Mouse (Mus musculus): ENCODE measurements around the gene Sdhaf3. TPM values are rescaled to one million over a fixed set of nuclear protein-coding genes. Genes with fewer than 3 reads are reported as not detected.

Sdhaf3 gene
- 8.1 and 9.1 TPM in 2 replicates for polyA plus RNA-seq (2011; ENCODE audit: insufficient read depth, insufficient read length, low read depth, missing spikeins)

- Histone ChIP-seq H3K9ac (ENCODE audit: low read depth, poor library complexity, severe bottlenecking) (peak within 1 kb of the TSS; percentile 69), H3K27ac (ENCODE audit: insufficient read depth, low read length) (no peak within 1 kb of the TSS), H3K36me3 (ENCODE audit: control insufficient read depth, insufficient read depth, low read length, poor library complexity, severe bottlenecking) (no peaks in the 10 kb centered on the region), H3K27me3 (ENCODE audit: control insufficient read depth, insufficient read depth, low read length, poor library complexity, severe bottlenecking) (no peaks in the 10 kb centered on the region), H3K4me1 (ENCODE audit: control insufficient read depth, insufficient read depth, low read length) (peaks cover 1% of the 10 kb centered on the region), H3K4me3 (ENCODE audit: low read depth, low read length) (peak within 1 kb of the TSS; percentile 86), H3K9me3 (replicated peaks; ENCODE audit: control insufficient read depth, insufficient read depth, low read length, poor library complexity, severe bottlenecking) (no peaks in the 10 kb centered on the region)
- no peak for TF ChIP-seq EP300 (IDR thresholded peaks at IDR 0.05; ENCODE audit: insufficient read depth, low read depth, low read length)
- TF ChIP-seq CTCF (IDR thresholded peaks at IDR 0.05; ENCODE audit: low read depth, low read length), result no peak
- peak; percentile 8 for TF ChIP-seq POLR2A (IDR thresholded peaks at IDR 0.05; ENCODE audit: insufficient read depth, low read length)
These were observed at the start of gene Sdhaf3 for GRCm38 (mm10) chr6:6955764-6956561. Gene Sdhaf3 (plus strand): TSS chr6:6956004.

GRCm38 (mm10) chr6:6909586-6909985 lies 46.2 kb upstream of the Sdhaf3 start:
- H3K36me3 ChIP-seq (ENCODE audit: control insufficient read depth, insufficient read depth, low read length, poor library complexity, severe bottlenecking), result no peaks in the 10 kb centered on the region

GRCm38 (mm10) chr6:6914304-6914703 lies 41.5 kb upstream of the Sdhaf3 start:
- Histone ChIP-seq H3K4me3 (ENCODE audit: low read depth, low read length) (no peak overlapping the region), H3K27ac (ENCODE audit: insufficient read depth, low read length) (no peak overlapping the region), H3K9ac (ENCODE audit: low read depth, poor library complexity, severe bottlenecking) (no peak overlapping the region), H3K9me3 (replicated peaks; ENCODE audit: control insufficient read depth, insufficient read depth, low read length, poor library complexity, severe bottlenecking) (no peaks in the 10 kb centered on the region), H3K36me3 (ENCODE audit: control insufficient read depth, insufficient read depth, low read length, poor library complexity, severe bottlenecking) (no peaks in the 10 kb centered on the region), H3K27me3 (ENCODE audit: control insufficient read depth, insufficient read depth, low read length, poor library complexity, severe bottlenecking) (no peaks in the 10 kb centered on the region), H3K4me1 (ENCODE audit: control insufficient read depth, insufficient read depth, low read length) (no peaks in the 10 kb centered on the region)
- TF ChIP-seq CTCF (IDR thresholded peaks at IDR 0.05; ENCODE audit: low read depth, low read length) (no peak), EP300 (IDR thresholded peaks at IDR 0.05; ENCODE audit: insufficient read depth, low read depth, low read length) (no peak), POLR2A (IDR thresholded peaks at IDR 0.05; ENCODE audit: insufficient read depth, low read length) (no peak)

More at GRCm38 (mm10) chr6:6909586-6909985, 46.2 kb upstream of the Sdhaf3 start:
- no peak for TF ChIP-seq POLR2A (IDR thresholded peaks at IDR 0.05; ENCODE audit: insufficient read depth, low read length)
- no peak for TF ChIP-seq CTCF (IDR thresholded peaks at IDR 0.05; ENCODE audit: low read depth, low read length)
- no peak for TF ChIP-seq EP300 (IDR thresholded peaks at IDR 0.05; ENCODE audit: insufficient read depth, low read depth, low read length)
- no peak overlapping the region for H3K4me3 ChIP-seq (ENCODE audit: low read depth, low read length)
- no peak overlapping the region for H3K9ac ChIP-seq (ENCODE audit: low read depth, poor library complexity, severe bottlenecking)
- H3K4me1 ChIP-seq (ENCODE audit: control insufficient read depth, insufficient read depth, low read length), result no peaks in the 10 kb centered on the region
- no peaks in the 10 kb centered on the region for H3K9me3 ChIP-seq (replicated peaks; ENCODE audit: control insufficient read depth, insufficient read depth, low read length, poor library complexity, severe bottlenecking)
- H3K27me3 ChIP-seq (ENCODE audit: control insufficient read depth, insufficient read depth, low read length, poor library complexity, severe bottlenecking), result no peaks in the 10 kb centered on the region
- no peak overlapping the region for H3K27ac ChIP-seq (ENCODE audit: insufficient read depth, low read length)

GRCm38 (mm10) chr6:6914849-6915525 lies 40.8 kb upstream of the Sdhaf3 start:
- Histone ChIP-seq H3K9ac (ENCODE audit: low read depth, poor library complexity, severe bottlenecking) (no peak overlapping the region), H3K27me3 (ENCODE audit: control insufficient read depth, insufficient read depth, low read length, poor library complexity, severe bottlenecking) (no peaks in the 10 kb centered on the region), H3K9me3 (replicated peaks; ENCODE audit: control insufficient read depth, insufficient read depth, low read length, poor library complexity, severe bottlenecking) (no peaks in the 10 kb centered on the region), H3K4me1 (ENCODE audit: control insufficient read depth, insufficient read depth, low read length) (no peaks in the 10 kb centered on the region), H3K27ac (ENCODE audit: insufficient read depth, low read length) (no peak overlapping the region), H3K4me3 (ENCODE audit: low read depth, low read length) (no peak overlapping the region), H3K36me3 (ENCODE audit: control insufficient read depth, insufficient read depth, low read length, poor library complexity, severe bottlenecking) (no peaks in the 10 kb centered on the region)
- TF ChIP-seq POLR2A (IDR thresholded peaks at IDR 0.05; ENCODE audit: insufficient read depth, low read length), result no peak
- TF ChIP-seq CTCF (IDR thresholded peaks at IDR 0.05; ENCODE audit: low read depth, low read length), result no peak
- no peak for TF ChIP-seq EP300 (IDR thresholded peaks at IDR 0.05; ENCODE audit: insufficient read depth, low read depth, low read length)

- no peak for TF ChIP-seq CTCF (IDR thresholded peaks at IDR 0.05; ENCODE audit: low read depth, low read length)
- TF ChIP-seq POLR2A (IDR thresholded peaks at IDR 0.05; ENCODE audit: insufficient read depth, low read length), result no peak
- H3K27me3 ChIP-seq (ENCODE audit: control insufficient read depth, insufficient read depth, low read length, poor library complexity, severe bottlenecking), result no peaks in the 10 kb centered on the region
- no peak overlapping the region for H3K9ac ChIP-seq (ENCODE audit: low read depth, poor library complexity, severe bottlenecking)
- no peak overlapping the region for H3K27ac ChIP-seq (ENCODE audit: insufficient read depth, low read length)
- H3K4me1 ChIP-seq (ENCODE audit: control insufficient read depth, insufficient read depth, low read length), result no peaks in the 10 kb centered on the region
- H3K4me3 ChIP-seq (ENCODE audit: low read depth, low read length), result no peak overlapping the region
- no peaks in the 10 kb centered on the region for H3K9me3 ChIP-seq (replicated peaks; ENCODE audit: control insufficient read depth, insufficient read depth, low read length, poor library complexity, severe bottlenecking)
- no peaks in the 10 kb centered on the region for H3K36me3 ChIP-seq (ENCODE audit: control insufficient read depth, insufficient read depth, low read length, poor library complexity, severe bottlenecking)
These were observed 40.3 kb upstream of the Sdhaf3 start for GRCm38 (mm10) chr6:6915526-6915915.

GRCm38 (mm10) chr6:6917334-6917733 lies 38.5 kb upstream of the Sdhaf3 start:
- H3K9me3 ChIP-seq (replicated peaks; ENCODE audit: control insufficient read depth, insufficient read depth, low read length, poor library complexity, severe bottlenecking), result no peaks in the 10 kb centered on the region
- H3K36me3 ChIP-seq (ENCODE audit: control insufficient read depth, insufficient read depth, low read length, poor library complexity, severe bottlenecking), result no peaks in the 10 kb centered on the region
- H3K27me3 ChIP-seq (ENCODE audit: control insufficient read depth, insufficient read depth, low read length, poor library complexity, severe bottlenecking), result no peaks in the 10 kb centered on the region
- no peaks in the 10 kb centered on the region for H3K4me1 ChIP-seq (ENCODE audit: control insufficient read depth, insufficient read depth, low read length)
- no peak overlapping the region for H3K4me3 ChIP-seq (ENCODE audit: low read depth, low read length)
- TF ChIP-seq EP300 (IDR thresholded peaks at IDR 0.05; ENCODE audit: insufficient read depth, low read depth, low read length), result no peak
- TF ChIP-seq CTCF (IDR thresholded peaks at IDR 0.05; ENCODE audit: low read depth, low read length), result no peak
- TF ChIP-seq POLR2A (IDR thresholded peaks at IDR 0.05; ENCODE audit: insufficient read depth, low read length), result no peak
- H3K9ac ChIP-seq (ENCODE audit: low read depth, poor library complexity, severe bottlenecking), result no peak overlapping the region
- H3K27ac ChIP-seq (ENCODE audit: insufficient read depth, low read length), result no peak overlapping the region

All from ES-Bruce4 (cell line).